Mouse (Mus musculus) spleen, adult 10 weeks (tissue): ENCODE results near the gene Csn1s2b. TPM values are rescaled to one million over a fixed set of nuclear protein-coding genes. Genes with fewer than 3 reads are reported as not detected.

ENCODE experiments used
- polyA plus RNA-seq: library from polyadenylated mRNA; stranded (reverse); fragments of 350-450 nt; fragmentation: Illumina TruSeq; extraction: RNeasy Lipid Tissue Mini Kit (QIAGEN cat#74804); gene quantifications from one replicate; pipeline ENCODE4 v1.2.3, GENCODE M21; 2015; ENCODE audit warnings: low replicate concordance; ENCODE audit not compliant: insufficient read depth

Csn1s2b gene
- not detected for polyA plus RNA-seq

DNA sequence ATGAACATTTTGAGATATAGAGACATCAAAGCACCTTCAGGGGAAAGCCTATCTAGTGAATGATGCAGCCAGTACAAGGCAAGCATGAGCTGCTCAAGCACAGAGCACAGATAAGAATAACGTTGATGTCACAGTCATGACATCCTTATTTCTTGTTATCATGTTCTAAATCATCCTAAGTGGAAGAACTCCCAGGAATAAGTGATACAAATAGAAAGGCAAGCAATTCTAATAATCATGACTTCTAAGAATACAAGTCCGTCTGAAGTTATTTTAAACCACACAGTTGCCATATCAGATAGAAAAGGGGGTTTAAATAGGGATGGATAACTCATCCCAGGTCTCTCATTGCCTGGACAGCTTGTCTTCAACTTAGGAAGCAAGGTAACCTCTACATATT is at the start of gene Csn1s2b:
Gene Csn1s2b (plus strand): TSS at position 301 of the 400 bp plus-strand sequence.

DNA sequence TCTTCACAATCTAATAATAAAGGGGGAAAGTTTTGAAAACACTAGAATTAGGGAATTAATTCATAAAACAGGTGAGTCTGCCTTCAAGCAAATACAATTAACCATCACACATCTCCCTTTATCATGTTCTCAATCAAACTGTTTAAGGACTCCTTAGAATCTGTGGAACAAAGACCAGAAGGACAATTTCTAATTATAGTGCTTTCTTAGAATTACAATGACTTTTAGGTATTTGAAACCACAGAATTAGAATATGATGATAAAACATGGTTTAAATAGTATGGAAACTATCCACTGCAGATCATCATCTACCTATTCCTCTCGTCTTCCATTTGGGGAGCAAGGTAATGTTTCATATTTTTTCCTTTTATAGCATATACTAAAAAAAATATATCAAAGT is 33.6 kb upstream of the Csn1s2b start, which contains the start of gene Csn1s2a:
Gene Csn1s2a (plus strand): TSS at position 301 of the 400 bp plus-strand sequence.

GRCm38 (mm10) chr5:87825386-87825785 is 17.5 kb downstream of the Csn1s2b start, which contains the start of gene Prr27:
Gene Prr27 (plus strand): TSS chr5:87825686.

Other genes with a start within 250 kb of the Csn1s2b start
- not detected for gene Sult1d1, start 239.1 kb upstream of the Csn1s2b start, polyA plus RNA-seq
- 0.77 TPM for gene Sult1e1, start 216.5 kb upstream of the Csn1s2b start, polyA plus RNA-seq
- gene Csn1s1, start 141.9 kb upstream of the Csn1s2b start, polyA plus RNA-seq, result not detected
- gene Csn2, start 108.5 kb upstream of the Csn1s2b start, polyA plus RNA-seq, result 0.99 TPM
- not detected for gene Csn1s2a, start 33.5 kb upstream of the Csn1s2b start, polyA plus RNA-seq
- not detected for gene Prr27, start 17.6 kb downstream of the Csn1s2b start, polyA plus RNA-seq
- not detected for gene Odam, start 76.9 kb downstream of the Csn1s2b start, polyA plus RNA-seq
- gene Csn3, start 117.5 kb downstream of the Csn1s2b start, polyA plus RNA-seq, result not detected
- gene 2310003L06Rik, start 161.4 kb downstream of the Csn1s2b start, polyA plus RNA-seq, result not detected
- gene Gm28434, start 161.4 kb downstream of the Csn1s2b start, polyA plus RNA-seq, result not detected
- gene Cabs1, start 171.4 kb downstream of the Csn1s2b start, polyA plus RNA-seq, result not detected
- not detected for gene Smr3a, start 194.5 kb downstream of the Csn1s2b start, polyA plus RNA-seq